Mouse (Mus musculus) testis, adult 2 months (tissue): ENCODE measurements around the gene Arhgap4. TPM values are rescaled to one million over a fixed set of nuclear protein-coding genes. Genes with fewer than 3 reads are reported as not detected.

Experiments used
- H3K27ac ChIP-seq: fragments of 200-500 bp; 2 replicates; pipeline ENCODE4 v1.5.1; 2012; ENCODE audit warnings: low read depth, low read length; ENCODE audit not compliant: control insufficient read depth, insufficient read depth
- H3K27me3 ChIP-seq: fragments of 200-500 bp; 2 replicates; pipeline ENCODE4 v1.6.1; 2012; ENCODE audit warnings: mild to moderate bottlenecking, low read length, moderate library complexity; ENCODE audit not compliant: control insufficient read depth, insufficient read depth
- H3K36me3 ChIP-seq: fragments of 200-500 bp; 2 replicates; pipeline ENCODE4 v1.6.1; 2012; ENCODE audit warnings: mild to moderate bottlenecking, low read length; ENCODE audit not compliant: control insufficient read depth, insufficient read depth
- H3K4me1 ChIP-seq: fragments of 200-500 bp; 2 replicates; pipeline ENCODE4 v1.6.1; 2012; ENCODE audit warnings: low read length; ENCODE audit not compliant: control insufficient read depth, insufficient read depth
- H3K4me3 ChIP-seq: fragments of 200-500 bp; 2 replicates; pipeline ENCODE4 v1.5.1; 2012; ENCODE audit warnings: low read depth, mild to moderate bottlenecking, low read length, moderate library complexity, mixed read lengths; ENCODE audit not compliant: control insufficient read depth
- CTCF ChIP-seq: fragments of 200-500 bp; IDR thresholded peaks from 2 replicates; pipeline ENCODE4 v1.5.1; 2012; ENCODE audit warnings: low read depth, mild to moderate bottlenecking, inconsistent platforms, low read length, moderate library complexity; ENCODE audit not compliant: control insufficient read depth, insufficient read depth, insufficient replicate concordance
- POLR2A ChIP-seq: fragments of 200-500 bp; IDR thresholded peaks from 2 replicates; pipeline ENCODE4 v1.6.1; 2012; ENCODE audit warnings: low read depth, mild to moderate bottlenecking, inconsistent platforms, low read length, moderate library complexity; ENCODE audit not compliant: control insufficient read depth
- polyA plus RNA-seq: library from polyadenylated mRNA; depleted of rRNA; stranded (reverse); fragments of >200 nt; gene quantifications from 2 replicates; pipeline ENCODE4 v1.2.3, GENCODE M21; 2012; rRNA removed

Arhgap4 gene
- 0.44 and 0.58 TPM in 2 replicates for polyA plus RNA-seq

DNA sequence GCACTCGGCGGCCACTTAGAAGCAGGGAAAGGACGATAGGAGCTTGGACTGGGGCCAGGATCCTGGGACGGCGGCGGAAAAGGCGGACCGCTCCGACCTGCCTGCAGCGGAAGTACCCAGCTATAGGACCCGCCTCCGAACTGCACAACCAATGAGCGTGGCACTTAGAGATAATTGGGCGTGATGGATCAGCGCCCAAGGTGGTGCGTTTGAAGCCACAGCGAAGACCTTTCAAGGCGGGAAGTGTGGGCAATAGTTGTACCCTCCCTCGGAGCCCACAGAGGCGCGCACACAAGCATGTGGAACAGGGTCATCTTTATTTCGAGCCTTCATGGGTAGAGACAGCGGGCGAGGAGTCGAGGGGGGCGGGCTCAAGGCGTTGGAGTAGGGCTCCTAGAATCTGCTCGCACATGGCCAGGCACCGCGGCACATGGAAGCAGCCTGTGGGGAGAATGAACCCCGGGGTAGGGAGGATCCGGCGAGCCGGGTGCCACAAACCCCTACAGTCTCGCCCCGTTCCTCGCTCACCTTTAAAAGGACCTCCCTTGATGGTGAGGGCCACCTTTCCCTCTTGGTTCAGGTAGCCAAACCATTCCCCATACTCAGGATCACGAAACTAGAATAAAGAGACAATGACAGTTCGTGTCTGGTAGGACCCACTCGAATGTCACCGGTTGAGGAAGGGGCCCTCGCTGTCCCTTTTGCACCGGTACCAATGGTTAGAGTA is at the start of gene Arhgap4, which contains the start of gene Naa10:
Gene Arhgap4, minus strand, starts transcription at position 48 of the 727 bp plus-strand sequence.
Gene Naa10, minus strand, starts transcription at position 122 of the 727 bp plus-strand sequence.
- no peaks in the 10 kb centered on the region for H3K4me1 ChIP-seq
- H3K27me3 ChIP-seq, result no peaks in the 10 kb centered on the region
- H3K4me3 ChIP-seq, result peak within 1 kb of the TSS; percentile 82
- no peaks in the 10 kb centered on the region for H3K36me3 ChIP-seq
- H3K27ac ChIP-seq, result no peak within 1 kb of the TSS
- TF ChIP-seq CTCF (no peak), POLR2A (no peak)

DNA sequence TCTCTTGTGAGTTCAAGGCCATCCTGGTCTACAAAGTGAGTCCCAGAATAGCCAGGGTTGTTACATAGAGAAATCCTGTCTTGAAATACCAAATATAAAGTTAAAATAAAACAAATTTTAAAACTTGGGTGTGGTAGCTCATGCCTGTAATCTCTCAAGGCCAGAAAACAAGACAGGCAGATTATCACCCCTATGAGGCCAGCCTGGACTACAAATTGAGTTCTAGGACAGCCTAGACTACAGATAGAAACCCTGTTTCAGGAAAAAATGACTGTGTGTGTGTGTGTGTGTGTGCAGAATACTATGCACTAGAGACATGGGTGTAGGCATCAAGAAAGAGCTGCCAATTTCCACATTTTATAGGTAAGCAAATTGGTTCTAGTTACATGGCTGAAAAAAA is 49.1 kb upstream of the Arhgap4 start:
- no peak for TF ChIP-seq CTCF
- Histone ChIP-seq H3K27ac (no peak overlapping the region), H3K4me3 (no peak overlapping the region), H3K27me3 (no peaks in the 10 kb centered on the region), H3K36me3 (no peaks in the 10 kb centered on the region), H3K4me1 (no peaks in the 10 kb centered on the region)

DNA sequence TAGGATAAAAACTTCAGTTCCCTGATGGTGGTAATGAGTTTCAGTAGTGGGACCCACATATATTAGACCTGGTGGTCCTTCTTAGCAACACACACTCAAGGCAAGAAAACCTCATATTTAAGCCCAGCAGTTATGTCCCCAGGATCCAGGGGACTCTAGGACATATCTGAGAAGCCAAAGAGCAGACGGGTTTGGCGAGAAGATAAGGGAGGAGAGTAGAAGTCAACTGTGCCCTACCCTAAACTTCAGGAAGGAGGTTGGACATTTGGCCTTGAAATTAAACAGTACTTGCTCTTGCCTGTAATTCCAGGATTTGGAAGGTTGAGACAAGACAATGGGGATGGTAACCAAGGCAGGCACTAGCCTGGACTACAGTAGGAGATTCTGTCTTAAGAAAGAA is 48.1 kb upstream of the Arhgap4 start:
- H3K36me3 ChIP-seq, result no peaks in the 10 kb centered on the region
- H3K27ac ChIP-seq, result no peak overlapping the region
- TF ChIP-seq CTCF (no peak), POLR2A (no peak)
- H3K27me3 ChIP-seq, result no peaks in the 10 kb centered on the region
- H3K4me3 ChIP-seq, result no peak overlapping the region
- peaks cover 2% of the 10 kb centered on the region; the same call in 1 of the 2 replicates for H3K4me1 ChIP-seq

DNA sequence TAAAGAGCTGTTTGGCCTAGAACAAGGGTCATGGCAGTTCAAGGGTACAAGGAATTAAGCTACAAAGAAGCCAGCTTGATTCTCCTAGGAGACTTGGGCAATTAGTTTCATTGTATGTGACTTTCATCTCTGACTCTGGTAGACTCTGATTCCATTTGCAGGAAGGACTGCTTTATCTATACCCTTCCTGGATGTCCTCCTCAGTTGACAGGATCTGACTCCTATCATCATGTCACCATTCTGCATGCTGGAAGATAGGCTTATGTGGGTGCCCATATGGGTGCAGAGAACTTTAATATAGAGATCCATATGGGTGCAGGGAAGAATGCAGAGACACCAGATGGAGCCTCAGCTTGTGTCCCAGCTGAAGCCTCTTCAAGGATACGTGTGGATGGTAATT is 47.5 kb upstream of the Arhgap4 start:
- TF ChIP-seq POLR2A (no peak), CTCF (no peak)
- H3K36me3 ChIP-seq, result no peaks in the 10 kb centered on the region
- H3K4me3 ChIP-seq, result no peak overlapping the region
- peaks cover 8% of the 10 kb centered on the region for H3K4me1 ChIP-seq
- no peak overlapping the region for H3K27ac ChIP-seq
- H3K27me3 ChIP-seq, result no peaks in the 10 kb centered on the region

DNA sequence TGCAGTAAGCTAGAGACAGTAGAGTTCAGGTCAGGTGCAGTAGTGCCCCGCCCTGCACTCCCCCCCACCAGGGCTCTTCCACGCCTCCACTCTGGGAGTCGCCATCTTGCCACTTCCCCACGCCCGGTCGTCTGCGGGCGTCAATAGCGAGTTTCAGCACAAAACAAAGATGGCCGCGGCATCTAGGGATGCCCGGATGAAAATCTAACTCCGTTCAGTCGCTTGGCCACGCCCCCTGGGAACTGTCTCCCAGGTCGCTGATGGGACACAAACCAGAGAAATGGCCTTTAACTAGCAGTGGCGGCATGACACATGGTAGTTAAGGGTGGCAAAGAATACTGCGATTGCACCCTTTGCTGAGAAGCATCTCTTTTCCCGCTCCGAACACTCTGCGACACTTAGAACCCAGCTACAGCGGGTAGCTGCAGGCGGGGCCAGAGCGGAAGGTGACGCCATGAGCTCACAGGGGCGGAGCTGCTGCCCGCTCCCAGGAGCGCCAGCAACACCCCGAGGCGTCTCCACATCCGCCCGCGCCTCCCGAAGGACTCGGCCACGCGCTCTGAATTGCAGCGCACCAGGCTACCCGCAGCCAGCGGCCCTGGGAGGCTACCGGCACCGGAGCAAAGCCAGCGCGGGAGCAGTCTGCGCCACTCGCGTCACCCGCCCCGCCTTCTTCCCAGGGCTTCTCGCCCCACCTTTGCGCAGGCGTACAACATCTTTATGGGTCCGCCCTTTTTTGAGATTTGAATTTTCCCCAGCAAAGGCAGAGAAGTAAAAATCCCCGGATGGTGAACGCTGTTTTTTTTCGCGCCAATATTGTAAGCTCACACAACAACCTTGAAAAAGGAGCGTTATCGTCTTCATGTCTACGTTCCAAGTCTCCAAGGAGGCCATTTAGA is 45.8 kb upstream of the Arhgap4 start:
- no peaks in the 10 kb centered on the region for H3K36me3 ChIP-seq
- TF ChIP-seq POLR2A (peak; percentile 28; the same call in 1 of the 2 replicates), CTCF (no peak)
- no peaks in the 10 kb centered on the region for H3K27me3 ChIP-seq
- H3K27ac ChIP-seq, result peak overlapping the region; percentile 99
- H3K4me1 ChIP-seq, result peaks cover 12% of the 10 kb centered on the region
- H3K4me3 ChIP-seq, result peak overlapping the region; percentile 97

DNA sequence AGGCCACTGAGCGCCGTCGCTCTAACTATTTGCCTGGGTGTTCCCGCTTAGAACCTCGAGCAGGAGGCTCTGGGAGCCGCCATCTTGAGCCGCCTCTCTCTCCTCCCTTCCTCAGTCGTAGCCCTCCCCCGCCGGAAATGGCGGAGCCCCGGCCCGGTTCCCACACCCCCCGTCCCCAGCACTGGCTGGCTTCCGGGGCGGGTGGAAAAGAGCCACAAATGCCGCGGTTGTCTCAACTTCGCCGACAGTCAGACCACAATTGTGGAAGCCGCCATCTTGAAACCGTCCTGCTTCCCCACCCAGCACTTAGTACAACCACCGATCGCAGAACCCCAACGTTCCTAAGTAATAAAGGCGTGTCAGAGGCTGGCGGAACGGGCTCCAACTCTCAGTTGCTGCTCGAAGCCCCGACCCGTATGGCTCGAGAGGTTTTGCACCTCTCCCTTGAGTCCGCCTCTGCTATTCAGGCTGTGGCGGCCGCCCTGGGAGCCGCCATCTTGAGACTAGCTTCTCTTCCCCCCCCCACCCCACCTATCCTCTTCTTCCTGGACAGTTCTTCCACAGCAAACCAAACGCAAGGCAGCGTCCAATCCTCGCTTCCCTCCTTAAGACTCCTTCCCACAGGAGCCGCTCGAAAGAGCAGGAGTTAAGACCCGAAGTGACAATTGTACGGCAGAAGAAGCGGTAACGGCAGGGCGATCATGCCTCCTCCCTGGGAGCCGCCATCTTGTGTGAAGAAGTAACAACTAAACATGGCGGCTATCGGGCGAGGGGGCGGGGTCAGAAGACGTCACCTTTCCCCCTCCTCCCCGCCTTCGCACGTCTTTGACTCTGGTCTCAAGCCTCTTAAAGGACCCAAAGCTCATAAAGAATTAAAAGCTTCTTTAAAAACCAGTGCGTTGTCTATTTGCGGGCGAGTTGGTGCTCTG is 44.8 kb upstream of the Arhgap4 start, which contains the start of gene Hcfc1:
Gene Hcfc1, minus strand, starts transcription at position 110 of the 929 bp plus-strand sequence.
- Histone ChIP-seq H3K27ac (peak within 1 kb of the TSS; percentile 99), H3K27me3 (no peaks in the 10 kb centered on the region), H3K4me3 (peak within 1 kb of the TSS; percentile 97), H3K36me3 (no peaks in the 10 kb centered on the region), H3K4me1 (peaks cover 12% of the 10 kb centered on the region)
- TF ChIP-seq POLR2A (peak; percentile 80; the same call in 1 of the 2 replicates), CTCF (no peak)
